Mouse (Mus musculus) liver, postnatal 0 days (tissue): ENCODE results near the gene Arsk. TPM values are rescaled to one million over a fixed set of nuclear protein-coding genes. Genes with fewer than 3 reads are reported as not detected.
A peak's percentile ranks its signal among the peaks of the same experiment; 100 is the strongest.

Experiments used
- ATAC-seq: fragments of 200-750 bp; cut with Nextera tagmentation; 2 replicates; pipeline ENCODE4 v1.8.0; 2017; ENCODE audit warnings: mild to moderate bottlenecking, moderate library complexity
- DNase-seq: peaks from one replicate; pipeline ENCODE4 v3.0.0-alpha.2; 2016
- H3K27ac ChIP-seq: fragments of 300-500 bp; sonication (generic); 2 replicates; pipeline ENCODE4 v1.5.1; 2014; ENCODE audit warnings: antibody characterized with exemption, moderate library complexity, mild to moderate bottlenecking, low read depth
- H3K27me3 ChIP-seq: fragments of 300-500 bp; sonication (generic); 2 replicates; pipeline ENCODE4 v1.6.1; 2014; ENCODE audit warnings: low read length, control low read depth, mixed read lengths; ENCODE audit not compliant: insufficient read depth
- H3K36me3 ChIP-seq: fragments of 300-500 bp; sonication (generic); replicated peaks from 2 replicates; pipeline ENCODE4 v1.6.1; 2014; ENCODE audit warnings: mild to moderate bottlenecking, control low read depth, low read length, moderate library complexity, mixed read lengths; ENCODE audit not compliant: insufficient read depth
- H3K4me1 ChIP-seq: fragments of 300-500 bp; sonication (generic); 2 replicates; pipeline ENCODE4 v1.6.1; 2014; ENCODE audit warnings: antibody characterized with exemption, mild to moderate bottlenecking, control low read depth; ENCODE audit not compliant: insufficient read depth
- H3K4me2 ChIP-seq: fragments of 300-500 bp; sonication (generic); 2 replicates; pipeline ENCODE4 v1.6.1; 2014; ENCODE audit warnings: low read depth, mild to moderate bottlenecking, low read length, moderate library complexity, mixed read lengths
- H3K4me3 ChIP-seq: fragments of 300-500 bp; sonication (generic); 2 replicates; pipeline ENCODE4 v1.5.1; 2014; ENCODE audit warnings: low read depth, low read length
- H3K9ac ChIP-seq: fragments of 300-500 bp; sonication (generic); replicated peaks from 2 replicates; pipeline ENCODE4 v1.6.1; 2014; ENCODE audit warnings: mild to moderate bottlenecking, moderate library complexity
- H3K9me3 ChIP-seq: fragments of 300-500 bp; sonication (generic); 2 replicates; pipeline ENCODE4 v1.6.1; 2016; ENCODE audit warnings: mild to moderate bottlenecking, control low read depth, low read length, mixed read lengths
- CTCF ChIP-seq: sonication (generic); IDR thresholded peaks from 2 replicates; pipeline ENCODE4 v1.5.1; 2016; ENCODE audit warnings: antibody characterized with exemption, low read depth
- EP300 ChIP-seq: IDR thresholded peaks from 2 replicates; pipeline ENCODE4 v1.6.1; 2016; ENCODE audit warnings: antibody characterized with exemption, low read depth, mild to moderate bottlenecking
- WGBS: fragments of 180-500 bp; shearing (Covaris S2); extraction: QIAGEN DNeasy Blood & Tissue Kit; methylation state at CpG from one replicate; pipeline ENCODE4 v1.1.7; 2014; ENCODE audit not compliant: insufficient replicate concordance; 5-methylcytosine and 5-hydroxymethylcytosine counted together
- polyA plus RNA-seq: library from polyadenylated mRNA; unstranded; fragments of >200 nt; fragmentation: Nextera tagmentation; extraction: Ambion mirVana; gene quantifications from 2 replicates; pipeline ENCODE4 v1.2.1, GENCODE M21; 2015

The Arsk gene
- polyA plus RNA-seq, 1 experiment from 2014 or later, result 4.4 TPM

DNA sequence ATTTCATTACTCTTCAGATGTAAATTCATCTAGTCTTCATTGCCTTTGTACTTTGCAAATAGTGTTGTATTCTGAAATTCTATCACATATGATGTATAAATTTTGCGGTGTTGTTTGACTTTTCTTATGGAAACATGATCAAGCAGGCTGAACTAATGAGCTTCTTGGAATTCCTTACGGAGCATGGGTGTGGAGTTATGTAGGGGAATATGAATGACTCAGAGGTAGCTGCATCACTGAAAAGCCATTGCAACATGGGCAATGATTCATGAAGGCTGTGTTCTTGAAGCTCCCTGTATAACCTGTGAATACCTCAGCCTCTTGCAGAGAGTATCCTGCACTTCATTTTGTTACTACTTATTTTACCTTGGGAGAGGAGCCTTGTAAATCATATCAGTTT is 3.5 kb upstream of the Arsk start:
- DNase-seq (no peak), ATAC-seq (no peak)
- Histone ChIP-seq H3K4me3 (no peak overlapping the region), H3K4me1 (peaks cover 3% of the 10 kb centered on the region; the same call in 1 of the 2 replicates), H3K4me2 (no peak overlapping the region), H3K9me3 (no peaks in the 10 kb centered on the region), H3K36me3 (peaks cover 2% of the 10 kb centered on the region; the same call in 1 of the 2 replicates), H3K9ac (no peak overlapping the region), H3K27ac (no peak overlapping the region), H3K27me3 (no peaks in the 10 kb centered on the region)
- 84% methylated on average over 2 of the region's 2 CpGs for WGBS
- TF ChIP-seq EP300, result no peak
- TF ChIP-seq CTCF, result no peak

DNA sequence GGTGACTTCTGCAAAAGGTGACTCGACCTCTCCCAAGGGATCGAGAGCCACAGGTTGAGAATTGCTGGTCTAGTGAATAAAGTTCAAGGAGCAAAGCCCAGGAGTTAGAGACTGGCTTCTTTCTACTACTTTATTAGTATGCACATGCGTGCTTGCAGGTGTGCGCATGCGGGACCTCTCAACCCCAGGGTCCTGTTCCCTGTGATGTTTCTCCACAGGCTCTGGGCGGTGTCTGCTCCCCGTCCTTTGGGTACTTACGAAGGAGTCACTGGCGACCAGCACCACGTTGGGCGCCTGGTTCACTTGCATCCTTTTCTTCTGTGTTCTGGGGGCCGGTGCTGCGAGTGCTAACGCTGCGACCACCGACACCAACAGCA is 356 bp downstream of the Arsk start:
- 0 out of 2 replicates have a peak, but pooled peaks cover 2% of the 10 kb centered on the region for H3K36me3 ChIP-seq
- DNase-seq (no peak), ATAC-seq (peak; percentile 77)
- H3K27ac ChIP-seq, result peak overlapping the region; percentile 88
- peak overlapping the region; percentile 73 for H3K4me3 ChIP-seq
- no peaks in the 10 kb centered on the region for H3K9me3 ChIP-seq
- H3K4me2 ChIP-seq, result peak overlapping the region; percentile 81
- TF ChIP-seq CTCF (no peak), EP300 (no peak)
- H3K4me1 ChIP-seq, result peaks cover 3% of the 10 kb centered on the region; the same call in 1 of the 2 replicates
- no peaks in the 10 kb centered on the region for H3K27me3 ChIP-seq
- 3% methylated on average over 16 of the region's 16 CpGs for WGBS
- peak overlapping the region; percentile 62 for H3K9ac ChIP-seq

DNA sequence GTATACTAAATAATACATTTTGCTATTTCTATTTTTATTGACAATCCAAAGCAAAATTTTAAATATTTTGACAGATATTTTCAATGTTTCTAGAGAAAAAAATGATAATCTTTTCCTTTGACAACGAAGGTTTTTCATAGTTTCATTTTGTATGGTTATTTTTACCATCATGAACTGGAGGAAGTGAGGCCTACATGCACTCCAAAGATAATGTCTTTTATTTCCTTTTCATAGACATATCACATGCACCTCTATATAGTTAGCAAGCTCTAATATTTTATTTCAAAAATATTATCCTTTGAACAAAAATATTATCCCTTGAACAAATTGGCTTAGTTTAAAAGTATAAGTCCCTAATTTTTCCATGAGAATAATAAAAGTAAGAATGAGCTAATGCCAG is 24.1 kb downstream of the Arsk start:
- 26% methylated on average over 1 of the region's 1 CpGs for WGBS
- TF ChIP-seq CTCF, result no peak
- no peak for TF ChIP-seq EP300
- H3K4me2 ChIP-seq, result no peak overlapping the region
- no peaks in the 10 kb centered on the region for H3K9me3 ChIP-seq
- no peak for ATAC-seq
- H3K4me3 ChIP-seq, result no peak overlapping the region
- no peaks in the 10 kb centered on the region for H3K36me3 ChIP-seq
- DNase-seq, result no peak
- no peak overlapping the region for H3K27ac ChIP-seq
- no peak overlapping the region for H3K9ac ChIP-seq
- H3K27me3 ChIP-seq, result no peaks in the 10 kb centered on the region
- H3K4me1 ChIP-seq, result no peaks in the 10 kb centered on the region

DNA sequence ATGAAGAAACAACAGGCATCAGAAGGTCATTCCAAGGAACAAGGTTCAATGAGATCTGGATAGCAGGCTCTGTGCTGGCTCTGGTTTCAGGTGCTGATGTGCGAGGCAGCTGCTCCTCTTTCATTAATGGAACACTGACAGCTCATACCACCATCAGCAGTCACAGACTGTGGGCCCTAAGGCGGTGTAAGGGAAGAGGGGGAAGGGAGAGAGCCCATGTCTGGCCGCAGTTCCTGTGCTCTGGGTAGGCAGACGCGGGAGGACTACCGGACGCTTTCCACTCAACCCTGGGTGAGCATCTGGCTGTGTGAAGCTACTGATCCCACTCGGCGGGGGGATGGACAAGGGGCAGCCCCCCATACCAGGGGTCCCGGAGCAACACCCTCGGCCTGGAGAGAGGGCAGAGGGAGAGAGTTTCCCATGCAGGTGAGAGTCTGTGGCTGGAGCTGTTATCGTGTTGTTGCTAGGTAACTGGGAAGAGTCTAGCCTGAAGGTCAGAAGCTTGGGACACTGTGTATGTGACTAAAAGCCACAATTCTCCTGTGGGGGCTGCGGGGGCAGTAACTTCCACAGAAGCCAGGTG is 34.0 kb downstream of the Arsk start:
- Histone ChIP-seq H3K9ac (no peak overlapping the region), H3K4me2 (no peak overlapping the region), H3K9me3 (no peaks in the 10 kb centered on the region), H3K36me3 (peaks cover 3% of the 10 kb centered on the region), H3K4me1 (no peaks in the 10 kb centered on the region), H3K27ac (no peak overlapping the region), H3K4me3 (no peak overlapping the region), H3K27me3 (no peaks in the 10 kb centered on the region)
- 86% methylated on average over 13 of the region's 13 CpGs for WGBS
- no peak for ATAC-seq
- no peak for DNase-seq
- TF ChIP-seq EP300 (no peak), CTCF (no peak)

DNA sequence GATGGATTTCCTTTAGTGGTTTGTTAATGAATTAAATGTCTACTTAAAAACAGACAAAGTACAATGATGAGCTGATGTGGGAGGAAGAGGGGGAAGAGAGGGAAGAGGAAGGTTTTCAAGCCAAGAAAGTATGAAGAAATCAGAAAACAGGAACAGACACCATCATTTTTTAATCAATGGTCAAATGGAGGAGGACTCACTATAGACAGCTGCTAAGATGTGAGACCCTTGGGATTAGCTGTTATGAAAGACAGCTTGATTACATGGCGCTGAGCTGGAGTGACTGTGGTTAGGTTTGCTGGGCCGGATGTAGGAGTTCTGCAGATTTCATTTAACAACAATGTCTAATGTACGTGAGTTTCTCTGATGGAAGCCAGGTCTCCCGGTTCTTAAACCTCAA is 34.9 kb downstream of the Arsk start:
- 85% methylated on average over 4 of the region's 4 CpGs for WGBS
- no peak for TF ChIP-seq EP300
- no peak for TF ChIP-seq CTCF
- Histone ChIP-seq H3K4me1 (no peaks in the 10 kb centered on the region), H3K36me3 (peaks cover 3% of the 10 kb centered on the region), H3K9ac (no peak overlapping the region), H3K4me3 (no peak overlapping the region), H3K9me3 (no peaks in the 10 kb centered on the region), H3K27me3 (no peaks in the 10 kb centered on the region), H3K4me2 (no peak overlapping the region), H3K27ac (no peak overlapping the region)
- DNase-seq (no peak), ATAC-seq (no peak)

DNA sequence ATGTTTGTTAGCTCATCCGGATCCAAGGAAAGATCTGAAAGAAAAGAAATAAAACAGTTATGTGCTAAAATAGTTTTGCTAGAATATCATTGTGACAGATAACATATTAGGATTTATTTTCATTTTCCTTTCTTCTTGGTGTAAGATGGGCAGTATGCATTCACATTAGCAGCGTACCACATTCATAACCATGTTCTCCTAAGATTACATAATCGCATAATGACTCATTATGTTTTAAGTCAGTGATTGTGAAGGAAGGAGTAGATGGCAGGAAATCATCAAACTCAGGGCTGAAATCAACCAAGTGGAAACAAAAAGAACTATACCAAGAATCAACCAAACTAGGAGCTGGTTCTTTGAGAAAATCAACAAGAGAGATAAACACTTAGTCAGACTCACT is 35.9 kb downstream of the Arsk start:
- 86% methylated on average over 3 of the region's 3 CpGs for WGBS
- no peak overlapping the region for H3K27ac ChIP-seq
- no peaks in the 10 kb centered on the region for H3K9me3 ChIP-seq
- ATAC-seq (no peak), DNase-seq (no peak)
- peaks cover 3% of the 10 kb centered on the region for H3K36me3 ChIP-seq
- H3K4me2 ChIP-seq, result no peak overlapping the region
- no peak overlapping the region for H3K4me3 ChIP-seq
- no peak overlapping the region for H3K9ac ChIP-seq
- H3K27me3 ChIP-seq, result no peaks in the 10 kb centered on the region
- H3K4me1 ChIP-seq, result no peaks in the 10 kb centered on the region
- TF ChIP-seq CTCF, result no peak
- TF ChIP-seq EP300, result no peak
